Mouse (Mus musculus): ENCODE measurements at regions not wholly inside any gene's neighbourhood (a gene's known extent, or its start where the extent isn't known, plus 50 kb on each side); places are given as distances from the start of the nearest gene placed in this dataset.

DNA sequence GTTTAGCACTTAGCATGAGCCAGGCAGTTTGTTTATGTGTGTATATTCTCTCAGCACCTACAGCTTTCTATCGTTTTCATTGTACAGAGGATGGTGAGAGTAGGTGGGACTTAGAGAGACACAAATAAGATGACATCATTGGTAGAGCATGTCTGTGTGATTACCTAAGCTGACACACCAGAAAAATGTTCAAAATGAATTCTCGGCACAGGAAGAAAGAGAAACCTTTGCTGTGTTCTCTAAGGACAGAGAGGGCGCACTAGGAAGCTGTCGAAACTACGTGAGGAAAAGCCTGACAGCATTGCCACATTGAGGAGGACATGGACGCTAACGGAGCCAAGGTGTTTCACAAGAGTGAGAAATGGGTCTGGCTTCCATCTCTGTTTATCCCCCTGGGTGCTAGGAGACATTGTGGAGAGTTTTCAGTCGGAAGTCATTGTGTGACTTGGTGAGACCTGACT, 51.0 kb upstream of the Dennd1b start:
- no peak for TF ChIP-seq USF1 (IDR thresholded peaks at IDR 0.05; ENCODE audit: low read depth)
- TF ChIP-seq MYOD1 (IDR thresholded peaks at IDR 0.05; ENCODE audit: control insufficient read depth in 1 of 3, insufficient read length in 2 of 3, low read depth in 2 of 3) = no peak
- no peak for TF ChIP-seq POLR2AphosphoS2 (IDR thresholded peaks at IDR 0.05; ENCODE audit: insufficient read length, low read depth)
- TF ChIP-seq POLR2A (IDR thresholded peaks at IDR 0.05; ENCODE audit: insufficient read length, low read depth) = no peak
- no peak for TF ChIP-seq SRF (IDR thresholded peaks at IDR 0.05; ENCODE audit: control insufficient read depth, insufficient read length, low read depth)
- TF ChIP-seq MAX (IDR thresholded peaks at IDR 0.05; ENCODE audit: low read depth) = no peak
- no peak for TF ChIP-seq E2F4 (IDR thresholded peaks at IDR 0.05; ENCODE audit: insufficient read depth)
- TF ChIP-seq TCF12 (IDR thresholded peaks at IDR 0.05; ENCODE audit: insufficient read depth, poor library complexity, severe bottlenecking) = no peak
- TF ChIP-seq MYOG (IDR thresholded peaks at IDR 0.05; ENCODE audit: control insufficient read depth in 1 of 3, insufficient read depth in 1 of 3, insufficient read length in 2 of 3, low read depth in 2 of 3) = no peak
- TF ChIP-seq REST (IDR thresholded peaks at IDR 0.05; ENCODE audit: insufficient read depth, insufficient read length) = no peak
- TF ChIP-seq CEBPB (IDR thresholded peaks at IDR 0.05; ENCODE audit: insufficient read depth, poor library complexity, severe bottlenecking) = no peak
- TF ChIP-seq TCF3 (IDR thresholded peaks at IDR 0.05; ENCODE audit: insufficient read length, low read depth) = no peak
